Mouse (Mus musculus): ENCODE measurements at regions not wholly inside any gene's neighbourhood (a gene's known extent, or its start where the extent isn't known, plus 50 kb on each side); places are given as distances from the start of the nearest gene placed in this dataset.

DNA sequence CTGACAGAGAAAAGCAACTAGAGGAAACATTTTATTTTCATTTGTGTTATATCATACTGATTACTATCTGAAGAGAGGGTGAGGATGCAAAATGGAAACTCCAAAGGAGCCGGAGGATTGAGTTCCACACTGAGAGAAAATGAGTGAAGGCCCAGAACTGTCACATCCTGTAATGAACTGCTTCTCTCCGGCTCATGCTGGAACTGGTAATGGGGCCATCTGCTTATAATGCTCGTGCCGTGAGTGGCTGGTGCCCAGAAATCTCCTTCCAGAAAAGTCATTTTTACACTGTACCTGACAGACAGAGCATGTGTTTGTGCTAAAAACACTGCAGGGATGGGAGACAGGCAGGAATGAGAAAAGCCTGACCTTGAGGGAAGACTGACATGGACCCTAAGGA is 483.5 kb upstream of the Pkdcc start:
- ATAC-seq (replicated peaks in 1 of 2; ENCODE audit: insufficient read depth in 1 of 2, low FRiP score in 2 of 2, low TSS enrichment in 1 of 2, low read depth in 1 of 2, poor library complexity in 2 of 2, severe bottlenecking in 2 of 2) = no peak

DNA sequence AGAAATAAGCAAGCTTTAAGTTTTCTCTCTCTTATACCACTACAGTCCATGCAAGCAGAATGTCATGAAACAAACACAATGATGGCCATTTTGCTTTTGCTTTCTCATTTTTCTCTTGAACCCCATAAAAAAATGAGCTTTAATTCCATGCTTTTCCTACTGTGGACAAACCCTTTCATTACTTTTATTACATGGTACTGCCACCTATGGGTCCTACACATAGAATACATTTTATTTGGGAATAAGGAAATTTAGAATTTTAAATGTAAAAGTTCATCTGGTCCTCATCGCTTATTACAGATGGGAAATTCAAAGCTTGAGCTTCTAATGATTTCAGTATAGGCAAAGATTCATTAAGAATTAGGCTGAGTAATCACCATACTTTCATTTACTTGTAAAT is 472.6 kb upstream of the Pkdcc start:
- no peak for ATAC-seq (replicated peaks in 1 of 2; ENCODE audit: insufficient read depth in 1 of 2, low FRiP score in 2 of 2, low TSS enrichment in 1 of 2, low read depth in 1 of 2, poor library complexity in 2 of 2, severe bottlenecking in 2 of 2)

DNA sequence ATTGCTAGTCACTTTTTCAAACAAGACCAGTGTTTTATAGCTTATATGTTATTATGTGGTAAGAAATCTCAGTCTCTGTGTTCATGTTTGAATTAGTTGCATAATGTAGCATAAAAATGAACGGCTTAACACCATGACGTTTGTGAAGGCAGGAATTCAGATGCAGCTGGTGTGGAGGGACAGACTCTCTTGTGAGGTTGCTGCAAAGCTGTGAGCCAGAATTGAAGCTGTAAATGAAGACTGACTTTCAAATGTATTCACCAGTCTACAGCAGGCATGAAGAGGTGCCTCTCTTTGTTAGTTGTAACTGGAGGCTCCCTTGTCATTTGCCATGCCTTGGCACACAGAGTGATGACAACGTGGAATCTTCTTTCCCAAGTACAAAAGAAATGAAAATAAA is 457.7 kb upstream of the Pkdcc start:
- ATAC-seq (replicated peaks in 1 of 2; ENCODE audit: insufficient read depth in 1 of 2, low FRiP score in 2 of 2, low TSS enrichment in 1 of 2, low read depth in 1 of 2, poor library complexity in 2 of 2, severe bottlenecking in 2 of 2) = no peak

DNA sequence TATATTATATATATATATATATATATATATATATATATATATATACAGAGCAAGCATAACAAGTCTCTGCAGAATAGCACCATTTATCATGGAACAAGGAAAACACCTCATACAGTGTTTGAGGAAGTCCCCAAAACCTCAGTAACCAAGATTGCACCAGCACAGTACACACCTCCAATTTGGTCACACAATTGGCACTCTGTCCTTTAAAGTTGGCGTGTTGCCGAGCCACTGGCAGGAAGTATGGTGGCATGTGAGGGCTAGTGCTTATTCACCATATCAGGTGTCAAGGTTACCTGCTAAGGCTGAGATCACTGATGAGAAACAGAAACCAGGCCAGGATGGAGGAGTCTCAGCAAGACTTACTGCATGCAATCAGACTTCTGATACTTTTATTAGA is 436.0 kb upstream of the Pkdcc start:
- peak; percentile 39 to 53; a peak in 3 of 4 replicates for ATAC-seq (replicated peaks in 1 of 2; ENCODE audit: insufficient read depth in 1 of 2, low FRiP score in 2 of 2, low TSS enrichment in 1 of 2, low read depth in 1 of 2, poor library complexity in 2 of 2, severe bottlenecking in 2 of 2)

DNA sequence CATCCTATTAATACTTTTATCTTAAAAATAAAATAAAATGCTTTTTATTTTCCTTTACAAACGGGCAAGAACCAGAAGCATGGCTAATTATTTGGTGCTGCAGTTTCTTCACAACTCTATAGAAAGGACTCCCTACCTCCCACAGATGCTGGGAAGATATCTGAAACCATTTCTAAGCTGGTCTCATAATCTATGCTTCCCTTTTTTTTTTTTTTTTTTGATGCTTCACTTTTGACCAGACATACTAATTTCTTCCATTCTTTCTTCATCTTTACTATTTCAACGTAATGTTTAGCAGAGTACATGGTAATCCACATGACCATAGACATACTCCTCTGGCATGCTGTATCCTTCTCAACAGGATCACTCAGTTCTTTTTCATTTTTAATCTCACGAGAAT is 393.0 kb upstream of the Pkdcc start:
- no peak for ATAC-seq (replicated peaks in 1 of 2; ENCODE audit: insufficient read depth in 1 of 2, low FRiP score in 2 of 2, low TSS enrichment in 1 of 2, low read depth in 1 of 2, poor library complexity in 2 of 2, severe bottlenecking in 2 of 2)

DNA sequence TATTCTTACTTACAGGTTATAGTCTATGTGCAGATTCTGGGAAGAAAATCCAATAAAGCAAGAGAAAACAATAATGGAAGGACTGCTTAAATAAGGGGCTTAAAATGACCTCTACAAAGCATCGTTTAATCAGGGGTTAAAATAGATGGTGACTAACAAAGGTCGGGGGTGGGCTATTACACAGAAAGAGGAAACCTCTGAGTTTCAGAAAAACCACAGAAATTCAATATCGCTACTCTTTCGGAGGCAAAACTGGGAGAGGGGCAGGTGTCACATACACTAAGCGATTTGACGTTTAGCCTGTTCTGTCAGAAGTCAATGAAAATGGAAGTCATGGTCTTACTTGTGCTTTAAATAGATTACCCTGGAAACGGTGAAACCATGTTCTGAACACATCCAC is 391.0 kb upstream of the Pkdcc start:
- ATAC-seq (replicated peaks in 1 of 2; ENCODE audit: insufficient read depth in 1 of 2, low FRiP score in 2 of 2, low TSS enrichment in 1 of 2, low read depth in 1 of 2, poor library complexity in 2 of 2, severe bottlenecking in 2 of 2) = no peak

DNA sequence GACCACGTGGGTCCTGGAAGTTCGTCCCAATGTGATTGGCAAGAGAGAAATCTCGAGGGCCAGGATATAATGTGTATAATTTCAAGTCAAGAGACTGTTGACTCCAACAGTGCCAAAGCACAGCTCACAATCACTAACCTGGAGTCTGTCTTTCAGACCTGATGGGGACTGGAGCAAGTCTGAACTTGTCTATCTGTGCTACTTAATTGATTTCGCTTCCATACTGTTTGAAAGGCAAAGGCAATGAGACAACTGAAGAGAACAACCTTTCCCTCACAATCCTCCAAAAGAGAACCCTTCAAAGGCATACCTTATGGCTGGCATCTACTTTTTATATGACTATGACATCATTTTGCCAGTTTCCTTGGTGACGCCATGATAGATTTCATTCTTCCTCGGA is 390.5 kb upstream of the Pkdcc start:
- ATAC-seq (replicated peaks in 1 of 2; ENCODE audit: insufficient read depth in 1 of 2, low FRiP score in 2 of 2, low TSS enrichment in 1 of 2, low read depth in 1 of 2, poor library complexity in 2 of 2, severe bottlenecking in 2 of 2) = no peak

DNA sequence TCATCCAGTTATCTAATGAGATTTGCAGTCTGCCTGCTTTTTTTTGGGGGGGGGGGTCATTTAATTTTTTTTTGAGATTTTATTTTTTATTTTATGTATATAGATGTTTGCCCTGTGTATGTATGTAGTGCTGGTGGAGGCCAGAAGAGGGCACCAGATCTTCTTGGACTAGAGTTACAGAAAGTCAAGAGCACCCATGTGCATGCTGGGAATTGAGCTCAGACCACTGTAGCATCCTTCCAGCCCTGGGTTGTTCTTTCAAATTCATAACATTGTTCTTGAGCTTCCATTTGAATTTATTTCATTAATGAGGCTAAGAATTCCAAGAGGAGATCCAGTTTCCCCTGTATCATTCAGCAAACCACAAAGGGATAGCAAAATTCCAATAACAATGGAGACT is 387.9 kb upstream of the Pkdcc start:
- no peak for ATAC-seq (replicated peaks in 1 of 2; ENCODE audit: insufficient read depth in 1 of 2, low FRiP score in 2 of 2, low TSS enrichment in 1 of 2, low read depth in 1 of 2, poor library complexity in 2 of 2, severe bottlenecking in 2 of 2)

DNA sequence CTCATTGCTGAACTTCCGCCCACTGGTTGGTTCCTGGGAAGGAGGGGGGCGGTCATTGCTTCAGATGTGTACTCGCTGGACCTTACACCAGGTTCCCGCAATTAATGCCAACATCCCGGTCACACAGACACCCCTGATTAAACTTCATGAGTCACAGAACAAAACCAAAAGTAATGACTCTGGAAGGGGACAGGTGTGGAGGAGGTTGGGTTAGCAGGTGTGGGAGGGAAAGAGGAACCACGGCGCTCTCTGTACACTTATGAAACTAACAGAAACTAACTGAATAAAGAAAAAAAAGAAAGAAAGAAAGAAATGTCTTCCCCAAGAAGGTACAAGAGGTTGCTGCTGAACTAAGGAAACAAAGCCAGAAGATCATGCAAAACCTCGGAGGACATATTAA is 387.3 kb upstream of the Pkdcc start:
- no peak for ATAC-seq (replicated peaks in 1 of 2; ENCODE audit: insufficient read depth in 1 of 2, low FRiP score in 2 of 2, low TSS enrichment in 1 of 2, low read depth in 1 of 2, poor library complexity in 2 of 2, severe bottlenecking in 2 of 2)

DNA sequence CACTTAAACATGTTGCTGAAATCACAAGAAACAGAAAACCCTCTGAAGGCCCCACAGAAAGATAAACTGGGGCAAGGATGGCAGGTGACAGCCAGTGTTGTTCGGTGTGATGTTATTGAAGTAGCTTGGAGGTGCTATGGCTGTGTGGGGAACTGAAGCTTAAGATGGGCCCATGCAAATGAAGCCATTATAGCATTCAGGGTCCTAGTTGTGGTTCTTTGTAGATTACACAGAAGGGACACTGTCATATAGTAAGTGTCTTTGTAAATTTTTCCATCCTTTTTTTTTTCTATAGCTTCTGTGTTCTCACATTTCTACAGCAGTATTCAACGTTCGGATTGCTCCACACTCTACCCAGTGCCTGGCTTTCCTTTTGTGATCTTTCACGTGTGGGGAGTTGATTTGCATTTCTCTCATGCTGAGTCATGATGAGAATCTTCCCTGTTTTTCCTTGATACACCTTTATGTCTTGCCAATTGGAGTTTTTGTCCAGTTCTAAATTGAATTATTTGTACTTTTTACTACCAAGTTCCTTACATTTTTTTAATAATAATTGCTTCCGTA is 386.6 kb upstream of the Pkdcc start:
- ATAC-seq (replicated peaks in 1 of 2; ENCODE audit: insufficient read depth in 1 of 2, low FRiP score in 2 of 2, low TSS enrichment in 1 of 2, low read depth in 1 of 2, poor library complexity in 2 of 2, severe bottlenecking in 2 of 2) = no peak

DNA sequence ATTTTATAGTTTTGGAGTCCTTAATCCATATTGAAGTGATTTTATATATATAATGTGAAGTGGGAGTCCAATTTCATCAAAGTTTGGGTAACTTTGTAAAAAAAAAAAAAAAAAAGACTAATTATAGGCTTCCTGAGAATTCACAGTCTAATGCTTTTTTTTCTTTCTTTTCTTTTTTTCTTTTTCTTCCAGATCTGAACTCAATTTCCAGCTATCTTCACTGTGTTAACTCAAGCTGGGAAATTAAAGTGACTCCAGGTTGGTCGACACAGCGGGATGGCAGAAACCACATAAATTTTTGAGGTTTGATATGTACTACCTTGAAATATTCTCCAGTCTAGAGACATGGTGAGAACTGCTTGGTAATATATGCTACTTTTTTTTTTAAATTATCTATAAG is 385.7 kb upstream of the Pkdcc start:
- no peak for ATAC-seq (replicated peaks in 1 of 2; ENCODE audit: insufficient read depth in 1 of 2, low FRiP score in 2 of 2, low TSS enrichment in 1 of 2, low read depth in 1 of 2, poor library complexity in 2 of 2, severe bottlenecking in 2 of 2)

DNA sequence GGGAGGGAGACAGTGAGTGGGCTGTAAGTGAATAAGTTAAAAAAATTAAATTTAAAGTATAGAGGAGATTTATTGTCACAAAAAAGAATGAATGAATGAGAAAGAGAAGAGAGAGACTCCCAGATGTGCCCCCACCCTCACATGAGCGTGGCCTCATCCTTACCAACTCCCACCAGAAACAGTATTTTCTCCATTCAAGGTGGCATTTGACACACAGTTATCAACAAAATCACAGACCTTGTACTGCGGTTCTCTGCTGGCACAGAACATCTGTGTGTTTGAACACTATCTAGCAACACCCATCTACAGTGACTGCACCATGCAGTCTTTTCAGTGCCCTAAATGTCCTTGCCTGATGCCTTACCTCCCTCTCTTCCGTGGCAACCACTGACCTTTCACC is 380.9 kb upstream of the Pkdcc start:
- no peak for ATAC-seq (replicated peaks in 1 of 2; ENCODE audit: insufficient read depth in 1 of 2, low FRiP score in 2 of 2, low TSS enrichment in 1 of 2, low read depth in 1 of 2, poor library complexity in 2 of 2, severe bottlenecking in 2 of 2)

DNA sequence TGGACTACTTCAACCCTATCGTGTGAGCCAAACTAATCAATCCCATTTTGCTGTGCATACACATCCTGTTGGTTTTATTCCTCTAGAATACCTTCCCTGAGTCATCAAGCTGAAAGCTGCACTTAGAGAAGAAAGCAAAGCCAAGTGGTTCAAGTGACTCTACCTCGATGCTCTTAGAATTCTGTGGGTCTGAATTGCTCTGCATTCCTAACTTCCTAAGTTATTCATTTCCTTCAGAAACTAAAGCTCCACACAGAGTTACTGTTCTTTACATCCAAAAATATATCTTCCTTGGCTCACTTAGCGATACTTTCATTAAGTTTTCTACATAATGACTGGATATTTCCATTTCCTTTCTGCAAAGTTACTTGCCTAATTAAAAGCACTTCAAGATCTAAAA is 379.0 kb upstream of the Pkdcc start:
- no peak for ATAC-seq (replicated peaks in 1 of 2; ENCODE audit: insufficient read depth in 1 of 2, low FRiP score in 2 of 2, low TSS enrichment in 1 of 2, low read depth in 1 of 2, poor library complexity in 2 of 2, severe bottlenecking in 2 of 2)

DNA sequence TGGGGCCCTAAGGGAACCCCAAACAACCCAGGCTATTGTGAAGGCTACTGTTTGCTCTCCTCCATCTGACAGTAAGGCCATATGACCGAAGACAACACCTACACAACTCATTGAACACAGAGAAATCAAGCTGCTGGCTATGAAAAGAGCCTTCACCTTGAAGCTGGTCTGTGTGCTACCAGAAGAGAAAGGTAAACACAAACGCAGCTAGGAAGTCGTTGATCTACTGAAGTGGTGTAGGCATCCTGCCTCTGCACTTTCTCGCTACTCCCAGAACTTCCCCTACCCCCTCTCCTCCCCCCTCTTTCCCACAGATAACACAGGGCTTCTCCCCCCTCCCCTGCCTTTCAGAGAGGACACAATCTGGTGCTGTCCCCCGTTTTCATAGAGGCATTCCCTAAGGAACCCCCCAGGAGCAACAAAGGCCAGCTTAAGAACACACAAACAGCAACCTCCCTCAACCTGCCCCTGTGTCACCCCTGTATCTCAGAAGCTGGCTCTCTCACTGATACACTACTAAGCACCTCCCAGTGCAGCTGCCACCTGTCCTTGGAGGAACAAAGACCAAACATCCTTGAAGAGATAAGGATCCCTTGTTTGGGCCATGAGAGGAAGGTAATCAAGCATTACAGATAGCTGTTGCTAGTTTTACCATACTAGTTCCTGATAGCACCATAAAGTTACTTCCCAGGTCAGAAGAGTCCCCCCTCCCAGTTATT is 368.2 kb upstream of the Pkdcc start:
- no peak for ATAC-seq (replicated peaks in 1 of 2; ENCODE audit: insufficient read depth in 1 of 2, low FRiP score in 2 of 2, low TSS enrichment in 1 of 2, low read depth in 1 of 2, poor library complexity in 2 of 2, severe bottlenecking in 2 of 2)

DNA sequence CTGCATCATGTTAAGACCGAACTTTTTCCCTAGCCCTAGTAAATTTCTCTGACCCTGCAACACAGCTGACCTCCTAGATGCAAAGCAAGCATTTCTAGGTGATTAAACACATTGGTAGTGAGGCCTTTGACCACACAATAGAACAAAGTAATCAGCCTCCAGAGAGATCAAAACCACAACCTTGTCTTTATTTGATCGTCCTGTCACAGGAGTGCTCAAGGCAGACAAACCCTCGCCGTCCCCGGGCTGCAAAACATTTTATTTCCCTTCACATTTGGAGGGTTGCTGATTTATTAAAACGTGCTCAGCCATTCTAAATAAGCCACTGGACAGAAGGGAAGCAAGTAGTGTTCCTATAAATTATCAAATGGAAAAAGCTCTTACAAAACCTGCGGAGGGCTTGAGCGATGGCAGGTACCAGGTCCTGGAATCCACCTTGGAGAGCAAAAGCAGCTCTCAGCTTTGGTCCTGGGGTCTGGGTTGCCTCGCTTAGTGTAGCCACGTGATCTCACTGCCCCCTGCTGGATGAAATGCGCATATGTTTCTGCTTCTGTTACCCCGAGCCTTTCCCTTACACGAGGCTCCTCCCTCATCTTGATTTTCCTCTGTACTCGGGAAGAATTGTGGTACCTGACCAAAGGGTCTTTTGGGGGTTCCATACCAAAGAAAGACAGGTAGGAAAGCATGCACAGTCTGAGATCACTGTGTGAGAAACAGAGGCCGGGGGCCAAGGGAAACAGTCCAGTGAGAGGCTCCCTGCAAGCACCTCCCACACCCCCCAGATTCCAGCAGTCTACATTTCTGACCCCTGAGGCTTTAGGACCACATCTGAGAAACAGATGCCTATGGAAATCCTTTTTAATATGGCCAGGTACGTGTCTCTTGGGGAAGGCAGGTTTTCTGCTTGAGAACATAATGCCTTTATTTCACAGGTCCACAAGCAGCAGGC is 357.6 kb upstream of the Pkdcc start:
- peak; percentile 93 to 97 for ATAC-seq (replicated peaks in 1 of 2; ENCODE audit: insufficient read depth in 1 of 2, low FRiP score in 2 of 2, low TSS enrichment in 1 of 2, low read depth in 1 of 2, poor library complexity in 2 of 2, severe bottlenecking in 2 of 2)

DNA sequence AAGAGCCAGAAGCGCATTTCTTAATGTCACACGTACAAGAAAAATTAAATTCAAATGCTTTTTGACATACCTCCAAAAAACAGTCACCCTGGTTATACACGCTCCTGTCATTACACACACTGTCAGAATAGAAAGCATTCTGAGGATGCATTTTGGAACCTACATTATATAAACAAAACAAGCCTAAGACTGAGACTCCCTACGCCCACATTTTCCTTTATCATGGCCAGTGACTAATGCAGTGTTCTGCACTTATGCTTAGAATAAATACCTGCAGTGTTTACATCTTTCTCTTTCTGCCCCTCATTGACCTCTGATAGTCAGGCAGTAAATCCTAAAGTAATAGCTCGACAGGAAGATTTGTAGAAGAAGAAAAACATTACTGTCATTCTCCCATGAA is 354.7 kb upstream of the Pkdcc start:
- ATAC-seq (replicated peaks in 1 of 2; ENCODE audit: insufficient read depth in 1 of 2, low FRiP score in 2 of 2, low TSS enrichment in 1 of 2, low read depth in 1 of 2, poor library complexity in 2 of 2, severe bottlenecking in 2 of 2) = no peak

DNA sequence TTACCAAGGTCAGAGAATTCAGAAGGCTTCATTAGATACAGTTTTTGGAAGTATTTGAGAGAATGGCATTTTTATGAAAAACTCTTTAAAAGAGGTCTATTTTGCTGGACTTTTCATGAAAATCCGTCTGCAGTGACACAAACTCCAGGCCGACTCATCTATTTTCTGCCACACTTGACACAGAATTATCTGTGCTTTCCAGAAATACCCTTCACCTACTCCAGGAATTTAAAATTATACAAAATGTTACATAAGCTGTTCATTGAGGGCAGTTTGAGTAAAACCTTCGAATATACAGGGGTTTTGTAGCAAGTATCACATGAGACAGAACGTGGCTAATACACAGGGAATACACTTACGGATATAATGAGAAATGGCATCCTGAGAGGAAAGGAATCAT is 354.1 kb upstream of the Pkdcc start:
- no peak for ATAC-seq (replicated peaks in 1 of 2; ENCODE audit: insufficient read depth in 1 of 2, low FRiP score in 2 of 2, low TSS enrichment in 1 of 2, low read depth in 1 of 2, poor library complexity in 2 of 2, severe bottlenecking in 2 of 2)

DNA sequence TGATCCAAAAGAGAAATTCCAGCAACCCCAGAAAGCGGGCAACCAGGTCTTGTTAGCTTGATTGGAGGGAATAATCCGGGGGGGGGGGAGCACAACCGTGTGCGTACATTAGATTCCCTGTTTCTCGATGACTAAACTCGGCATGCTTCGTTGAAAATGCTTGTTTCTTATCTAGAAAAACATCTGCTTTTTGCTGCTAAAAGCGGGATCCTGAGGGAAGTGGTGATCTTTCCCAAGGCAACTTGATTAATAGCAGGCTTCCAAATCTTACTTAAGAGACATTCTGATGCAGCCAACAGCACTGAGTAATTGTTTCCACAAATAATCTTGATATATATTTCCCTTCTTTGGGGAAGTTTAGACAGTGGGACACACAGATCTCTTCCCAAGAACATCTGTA is 338.0 kb upstream of the Pkdcc start:
- no peak for ATAC-seq (replicated peaks in 1 of 2; ENCODE audit: insufficient read depth in 1 of 2, low FRiP score in 2 of 2, low TSS enrichment in 1 of 2, low read depth in 1 of 2, poor library complexity in 2 of 2, severe bottlenecking in 2 of 2)

Data from hematopoietic stem cell, adult 5-6 weeks (primary cell).